Mouse (Mus musculus) ES-E14 (cell line): ENCODE results near the gene Derl3.

Experiments used
- CHD2 ChIP-seq: IDR thresholded peaks from 2 replicates; pipeline ENCODE4 v1.6.1; 2014; ENCODE audit warnings: mild to moderate bottlenecking, low read depth, low read length, inconsistent platforms
- MAFK ChIP-seq: IDR thresholded peaks from 2 replicates; pipeline ENCODE4 v1.6.1; 2014; ENCODE audit warnings: mild to moderate bottlenecking, low read depth, low read length, inconsistent platforms; ENCODE audit not compliant: insufficient read depth
- ZC3H11A ChIP-seq: IDR thresholded peaks from 2 replicates; pipeline ENCODE4 v1.6.1; 2012; ENCODE audit warnings: low read depth, mild to moderate bottlenecking, inconsistent platforms, low read length, borderline replicate concordance

GRCm38 (mm10) chr10:75894601-75895000 lies 1.4 kb downstream of the Derl3 start:
- TF ChIP-seq CHD2, result no peak
- no peak for TF ChIP-seq ZC3H11A
- TF ChIP-seq MAFK, result no peak
